Mouse (Mus musculus) erythroblast, embryonic 14.5 days (primary cell): Measurements from ENCODE around the gene Maml3.

ENCODE experiments used
- GATA1 ChIP-seq: IDR thresholded peaks from 2 replicates; pipeline ENCODE4 v1.6.1; 2012; ENCODE audit warnings: low read length, inconsistent platforms, mixed read lengths
- TAL1 ChIP-seq: IDR thresholded peaks from 3 replicates; pipeline ENCODE4 v1.6.1; 2012; ENCODE audit warnings: low read length, inconsistent platforms, mixed read lengths

DNA sequence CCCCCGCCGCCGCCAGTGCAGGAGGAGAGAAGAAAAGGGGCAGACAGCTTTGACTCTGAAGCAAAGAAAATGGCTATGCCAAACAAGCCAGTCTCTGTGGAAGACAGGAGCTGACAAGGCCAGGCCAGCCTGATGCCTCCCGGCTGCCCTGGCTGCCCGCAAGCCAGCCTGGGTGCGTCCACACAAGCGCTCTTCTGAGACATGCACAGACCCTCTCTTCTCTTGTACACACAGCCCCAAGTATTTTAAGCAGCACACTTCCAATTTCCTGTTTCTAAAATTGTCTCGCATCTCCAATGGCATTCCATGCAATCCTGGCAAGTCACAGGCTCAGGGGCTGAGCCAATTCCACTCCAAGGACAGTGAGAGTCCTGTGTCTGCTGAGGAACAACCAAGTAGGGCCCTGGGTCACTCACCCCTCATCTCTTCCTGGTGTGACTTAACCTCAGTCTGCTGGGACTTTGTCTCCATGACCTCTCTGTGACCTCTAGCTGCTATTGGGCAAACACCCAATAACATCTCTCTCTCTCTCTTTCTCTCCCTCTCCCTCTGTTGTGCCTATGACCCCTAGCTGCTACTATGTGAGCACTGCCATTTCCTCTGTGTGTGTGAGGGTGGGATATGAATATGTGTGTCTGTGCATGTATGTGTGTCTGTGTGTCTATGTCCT is 354.9 kb downstream of the Maml3 start:
- TF ChIP-seq GATA1 (no peak), TAL1 (no peak)
